Mouse (Mus musculus) thymus, adult 18-20 months (tissue): ENCODE data around the gene Hspb8.
"Not testable (repeated sequence)": the region's sequence is repeated elsewhere in the genome, so short reads cannot be mapped to it uniquely, and the experiment has no call there.

Experiments used
- DNase-seq, 2 experiments: peaks; one replicate each; pipeline ENCODE4 v3.0.0; 2022; ENCODE audit warnings: mixed read lengths in 2 of 2

Hspb8 gene

DNA sequence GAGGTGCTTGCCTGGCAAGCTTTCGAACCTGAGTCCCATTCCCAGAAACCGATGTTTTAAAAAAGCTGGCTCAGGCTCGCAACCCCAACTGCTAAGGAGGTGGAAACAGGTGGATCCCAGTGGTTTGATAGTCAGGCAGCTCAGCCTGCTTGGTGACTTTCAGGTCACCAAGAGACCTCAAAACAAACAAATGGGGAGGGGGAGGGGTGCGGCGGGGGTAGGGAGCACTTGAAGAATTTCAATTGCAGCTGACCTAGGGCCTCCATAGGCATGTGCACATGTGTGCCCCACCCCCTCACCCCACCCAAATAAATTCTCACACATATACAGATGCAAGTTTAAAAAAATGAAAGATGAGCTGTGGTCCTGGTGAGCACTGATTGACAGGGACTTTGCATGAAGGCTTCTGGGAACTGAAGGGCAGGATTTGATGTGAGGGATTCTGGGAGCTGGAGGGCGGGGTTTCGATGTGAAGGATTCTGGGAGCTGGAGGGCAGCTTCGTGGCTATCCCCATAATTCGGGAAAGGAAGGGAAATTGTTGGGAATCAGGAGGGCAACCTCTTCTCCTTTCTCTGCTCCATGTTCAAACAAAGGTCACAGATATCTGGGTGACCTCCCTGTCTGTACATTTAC, 35.2 kb downstream of the Hspb8 start:
- no peak for DNase-seq

DNA sequence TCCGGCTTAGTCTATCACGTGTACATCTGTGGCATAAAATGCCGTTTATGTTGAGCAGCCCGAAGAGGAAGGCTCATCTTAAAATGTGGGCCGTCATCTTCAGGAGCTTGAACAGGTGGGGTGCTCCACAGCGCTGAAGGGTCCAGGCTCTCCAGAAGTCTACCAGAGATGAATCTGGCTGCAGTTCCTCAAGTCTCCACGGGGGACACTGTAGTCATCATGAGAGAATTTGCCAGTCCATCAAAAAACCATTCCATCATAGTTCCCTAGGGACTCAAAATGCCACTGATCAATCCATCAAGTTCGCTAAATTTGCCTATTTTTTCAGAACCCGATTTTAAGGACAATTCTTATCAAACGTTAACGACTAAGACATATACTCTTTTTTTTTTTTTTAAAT, 36.6 kb downstream of the Hspb8 start:
- DNase-seq, result no peak

DNA sequence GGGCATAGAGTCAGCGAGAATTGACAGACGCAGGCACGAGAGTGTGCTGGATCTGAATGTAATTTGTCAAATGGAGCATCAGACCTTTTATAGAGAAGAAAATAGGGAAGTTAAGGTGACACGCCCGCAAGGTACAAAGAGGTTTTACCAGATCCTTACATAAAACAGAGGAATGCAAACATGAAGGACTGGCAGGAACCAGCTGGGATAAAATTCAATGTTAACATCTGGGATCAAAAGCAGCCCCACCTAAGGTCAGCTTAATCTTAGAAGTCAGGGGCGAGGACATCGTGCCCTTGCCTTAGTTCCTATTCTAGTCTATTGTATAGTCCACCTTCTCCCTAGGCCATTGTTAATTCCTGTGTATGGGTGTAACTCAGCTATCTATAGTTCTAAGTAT, 40.0 kb downstream of the Hspb8 start:
- DNase-seq, result not testable (repeated sequence)

DNA sequence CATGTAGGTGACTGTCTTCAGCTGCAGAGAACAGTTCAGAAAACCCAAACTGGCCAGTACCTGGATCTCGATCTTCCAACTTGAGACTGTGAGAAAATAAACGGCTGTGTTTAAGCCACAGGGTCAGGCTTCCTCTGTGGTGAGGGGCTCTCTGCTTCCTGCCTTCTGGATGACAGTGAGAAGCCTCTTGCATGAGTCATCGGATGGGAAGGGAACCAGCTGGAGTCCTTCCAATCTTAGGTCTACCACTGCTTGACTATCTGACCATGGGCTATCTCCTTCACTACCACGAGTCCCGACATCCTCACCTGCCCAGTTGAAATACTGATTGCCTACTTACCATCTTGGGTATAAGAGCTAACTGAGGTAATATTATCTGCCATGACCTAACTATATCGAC, 40.9 kb downstream of the Hspb8 start:
- no peak for DNase-seq

DNA sequence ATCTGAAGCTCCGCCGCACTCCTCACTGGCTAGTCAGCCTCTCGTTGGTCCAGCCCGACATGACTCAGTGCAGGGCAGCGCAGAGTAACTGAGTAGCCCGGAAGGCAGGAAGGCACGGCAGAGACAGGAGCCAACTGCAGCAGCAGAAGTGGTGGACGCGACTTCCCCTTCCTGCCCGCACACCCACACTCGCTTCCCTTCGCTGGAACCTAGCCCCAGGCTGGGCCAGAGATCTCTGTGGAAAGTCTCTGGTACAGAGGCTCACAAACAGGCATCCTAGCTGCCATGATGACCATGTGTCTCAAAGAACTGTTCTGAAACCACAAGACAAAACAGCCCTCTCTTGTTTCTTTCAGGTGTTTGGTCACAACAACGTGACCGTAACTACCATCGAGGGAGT, 41.4 kb downstream of the Hspb8 start:
- peak; percentile 16 to 19 for DNase-seq

DNA sequence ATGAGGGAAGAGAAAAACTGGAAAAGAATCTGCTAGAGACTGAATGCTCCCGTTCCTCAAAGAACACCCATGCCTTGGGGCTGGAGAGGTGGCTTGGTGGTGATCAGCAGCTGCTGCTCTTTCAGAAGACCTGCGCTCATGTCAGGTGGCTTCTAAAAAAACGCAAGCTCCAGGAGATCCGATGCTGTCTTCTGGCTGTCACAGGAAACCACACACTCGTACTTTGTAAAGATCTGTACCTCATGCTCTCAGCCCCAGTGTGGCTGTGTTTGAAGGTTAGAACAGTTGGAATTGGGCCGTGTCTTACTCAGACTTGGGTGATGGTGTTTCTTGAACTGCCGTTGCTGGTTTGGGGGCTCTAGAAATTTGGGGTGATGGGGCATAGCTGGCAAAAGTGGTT, 42.3 kb downstream of the Hspb8 start:
- DNase-seq, result peak; percentile 11 to 21

DNA sequence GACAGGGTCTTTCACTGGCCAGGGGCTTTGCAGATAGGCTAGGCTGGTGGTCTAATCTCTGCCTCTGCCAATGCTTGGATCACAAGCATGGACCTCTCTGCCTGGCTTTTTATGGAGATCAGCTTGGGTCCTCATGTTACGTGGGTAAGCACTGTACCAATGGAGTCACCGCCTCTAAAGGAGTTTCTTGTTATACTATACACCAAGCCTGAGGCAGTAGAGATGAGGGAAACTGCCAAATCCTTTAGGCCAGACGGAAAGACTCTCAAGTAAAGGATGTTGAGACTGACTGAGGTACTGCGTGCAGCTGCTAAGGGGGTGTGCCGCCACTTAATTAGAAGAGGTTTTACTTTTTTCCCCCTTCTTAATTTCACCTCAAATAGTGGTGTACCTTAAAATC, 43.8 kb downstream of the Hspb8 start:
- no peak for DNase-seq

DNA sequence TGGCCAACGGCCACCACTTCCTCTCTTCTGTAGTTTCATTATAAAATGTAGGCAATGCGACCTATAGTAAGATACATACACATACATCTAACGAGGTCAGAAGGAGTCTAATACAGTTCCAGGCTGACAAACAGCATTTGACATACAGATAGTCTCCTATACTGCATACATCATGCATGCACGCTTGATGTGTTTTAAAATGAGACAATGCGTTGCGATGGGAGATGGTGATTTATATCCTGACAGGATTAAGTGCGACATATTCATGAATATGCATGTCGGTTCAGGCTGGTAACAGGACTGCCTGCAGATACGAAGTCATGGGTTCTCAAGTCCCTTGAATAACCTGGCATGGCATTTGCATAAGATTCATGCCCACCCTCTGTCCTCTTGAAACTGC, 54.7 kb downstream of the Hspb8 start:
- DNase-seq, result no peak

DNA sequence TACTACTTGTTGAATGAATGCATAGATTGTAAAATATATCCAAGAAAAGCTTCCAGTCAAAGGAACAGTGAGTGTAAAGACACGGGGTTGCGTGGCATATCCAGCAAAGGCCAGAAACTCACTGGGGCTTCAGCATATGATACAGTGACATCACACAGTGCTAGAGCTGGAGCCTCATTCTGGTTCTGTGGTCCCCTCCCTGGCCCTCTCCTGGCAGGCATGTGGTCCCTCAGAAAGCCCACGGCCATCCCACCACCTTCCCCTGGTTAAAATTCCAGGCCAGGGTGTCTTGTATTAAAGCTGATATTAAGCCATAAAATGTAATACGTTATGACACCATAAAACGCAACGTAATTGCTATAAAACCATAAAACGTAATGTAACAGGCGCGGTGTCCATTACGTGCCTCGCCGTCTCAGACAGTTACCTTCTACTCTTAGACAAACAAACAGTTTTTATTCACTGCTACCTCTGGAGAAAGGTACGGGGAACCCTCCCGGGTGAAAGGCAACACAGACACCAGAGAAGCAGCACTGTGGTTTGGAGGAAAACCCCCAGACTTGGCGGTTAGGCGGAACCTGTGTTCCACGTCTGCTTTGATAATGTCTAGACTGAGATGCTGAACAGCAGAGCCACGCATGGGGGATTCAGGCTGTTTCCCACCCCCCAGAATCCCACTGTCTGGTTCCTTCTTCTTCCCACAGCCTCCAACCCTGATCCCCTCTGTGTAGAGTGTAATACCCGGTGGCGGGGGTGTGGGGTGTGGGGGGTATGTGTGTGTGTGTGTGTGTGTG, 55.6 kb downstream of the Hspb8 start:
- DNase-seq, result no peak

DNA sequence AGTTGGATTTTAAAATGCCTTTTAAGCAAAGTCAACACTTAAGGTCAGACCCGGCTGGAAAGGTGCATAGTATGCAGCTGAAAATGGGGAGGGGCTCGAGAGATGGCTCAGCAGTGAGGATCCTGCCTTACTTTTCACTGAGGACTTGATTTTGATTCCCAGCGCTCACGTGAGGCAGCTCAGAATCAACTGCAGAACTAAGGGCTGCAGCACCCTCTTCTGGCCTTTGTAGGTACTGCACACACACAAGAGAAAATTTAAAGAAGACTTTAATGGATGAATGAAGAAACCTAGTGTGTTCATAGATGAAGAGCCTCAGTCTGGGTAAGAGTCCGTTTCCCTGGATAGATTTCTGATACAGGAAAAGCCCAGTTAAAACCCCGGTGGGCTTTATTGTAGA, 61.3 kb downstream of the Hspb8 start:
- DNase-seq, result no peak

DNA sequence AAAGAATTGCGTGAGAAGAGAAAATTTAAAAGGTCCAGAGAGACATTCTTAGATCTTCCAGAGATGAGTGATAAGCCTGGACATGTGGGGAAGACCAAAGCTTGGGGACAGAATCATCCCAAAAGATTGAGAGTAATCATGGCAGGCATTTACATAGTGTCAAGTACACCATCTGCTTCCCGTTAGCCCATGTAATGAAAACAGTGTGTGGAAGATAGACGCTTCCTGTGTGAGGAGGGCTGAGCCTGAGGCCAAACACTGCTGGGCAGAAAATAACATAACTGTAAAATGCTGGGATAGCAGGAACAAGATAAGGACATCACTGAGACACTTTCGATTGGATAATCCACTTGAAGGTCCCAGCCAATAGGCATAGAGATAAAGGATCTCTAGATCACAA, 61.9 kb downstream of the Hspb8 start:
- DNase-seq, result no peak
